Mouse (Mus musculus): ENCODE results near the gene Baz2a.

DNA sequence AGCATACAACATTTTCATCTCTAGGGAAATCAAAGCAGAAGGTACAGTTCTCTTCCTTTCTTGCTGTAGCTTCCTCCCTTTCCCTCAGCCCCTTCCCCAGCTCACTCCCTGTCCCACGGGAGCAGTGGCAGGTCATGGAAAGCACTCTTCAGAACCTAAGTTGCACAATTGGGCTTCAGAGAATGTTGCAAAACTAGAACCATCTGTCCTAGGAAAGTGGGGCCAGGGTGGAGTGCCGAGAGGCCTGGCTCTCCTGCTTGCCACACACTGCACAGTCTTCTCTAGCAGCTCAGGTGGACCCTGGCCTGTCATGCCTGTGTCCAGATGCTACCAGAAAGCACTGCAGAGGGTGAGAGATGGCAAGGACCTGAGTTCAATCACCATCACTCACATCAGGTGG is 53.6 kb downstream of the Baz2a start:
- no peak for TF ChIP-seq CTCF (IDR thresholded peaks at IDR 0.05; ENCODE audit: control insufficient read depth, insufficient read depth, insufficient replicate concordance, low read depth, low read length)
- no peak for TF ChIP-seq POLR2A (IDR thresholded peaks at IDR 0.05; ENCODE audit: control insufficient read depth, low read depth, low read length)
